Mouse (Mus musculus) retina, postnatal 1 day (tissue): ENCODE results near the gene Mgat4b.

Experiments used
- DNase-seq: peaks from one replicate; pipeline ENCODE4 v3.0.0-alpha.2; 2012

Gene Mgat4b

DNA sequence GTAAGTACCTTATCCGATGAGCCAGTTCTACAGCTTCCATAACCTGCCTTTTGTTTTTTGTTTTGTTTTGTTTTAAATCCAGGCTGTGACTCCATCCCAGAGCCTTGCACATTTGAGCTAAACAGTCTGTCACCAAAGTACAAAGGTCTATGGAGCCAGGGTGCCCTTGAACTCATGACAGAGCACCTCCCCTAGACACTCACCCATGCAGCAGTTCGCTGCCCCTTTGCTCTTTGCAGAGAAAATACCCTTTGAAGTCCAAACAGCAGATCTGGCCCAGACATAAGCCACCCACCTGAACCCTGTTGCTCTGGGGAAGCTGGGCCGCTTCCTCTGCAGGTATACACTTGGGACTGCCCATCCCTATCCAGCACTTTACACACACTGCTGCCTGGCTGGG lies 9.1 kb upstream of the Mgat4b start:
- DNase-seq: no peak

GRCm38 (mm10) chr11:50203302-50203827 lies 7.3 kb upstream of the Mgat4b start:
- DNase-seq: no peak

DNA sequence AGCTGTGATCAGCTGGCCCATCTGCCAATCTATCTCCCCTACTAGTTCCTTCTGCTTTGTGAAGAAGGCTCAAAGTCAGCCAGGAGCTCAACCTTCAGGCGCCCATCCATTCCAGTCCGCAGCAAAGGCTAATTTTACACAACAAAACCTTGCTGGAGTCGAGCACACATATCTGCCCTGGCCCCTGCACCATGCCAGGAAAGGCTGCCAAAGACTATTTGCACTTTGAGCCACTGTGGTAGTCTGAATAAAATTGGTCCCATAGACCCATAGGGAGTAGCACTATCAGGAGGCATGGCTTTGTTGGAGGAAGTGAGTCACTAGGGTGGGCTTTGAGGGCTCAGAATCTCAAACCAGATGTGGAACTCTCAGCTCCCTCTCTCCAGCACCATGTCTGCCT lies 5.3 kb upstream of the Mgat4b start:
- DNase-seq: no peak

DNA sequence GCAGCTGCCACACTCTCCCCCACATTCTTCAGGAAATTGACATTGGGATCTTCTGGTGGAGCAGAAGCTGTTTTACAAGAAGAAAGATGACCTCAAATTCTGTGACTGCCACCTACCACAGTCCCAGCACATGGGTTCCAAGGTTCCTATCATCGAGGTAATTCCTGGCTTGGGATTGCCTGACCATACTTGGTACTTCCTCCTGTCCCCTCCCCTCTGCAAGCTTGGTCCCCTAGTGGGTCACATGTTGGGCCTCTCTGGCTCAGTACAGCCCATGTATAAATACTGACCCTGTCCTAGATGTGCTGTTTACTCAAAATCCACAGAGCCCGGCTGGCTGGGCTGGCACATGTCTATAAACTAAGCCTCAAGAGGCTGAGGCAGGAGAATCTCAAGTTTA lies 4.7 kb upstream of the Mgat4b start:
- no peak for DNase-seq

DNA sequence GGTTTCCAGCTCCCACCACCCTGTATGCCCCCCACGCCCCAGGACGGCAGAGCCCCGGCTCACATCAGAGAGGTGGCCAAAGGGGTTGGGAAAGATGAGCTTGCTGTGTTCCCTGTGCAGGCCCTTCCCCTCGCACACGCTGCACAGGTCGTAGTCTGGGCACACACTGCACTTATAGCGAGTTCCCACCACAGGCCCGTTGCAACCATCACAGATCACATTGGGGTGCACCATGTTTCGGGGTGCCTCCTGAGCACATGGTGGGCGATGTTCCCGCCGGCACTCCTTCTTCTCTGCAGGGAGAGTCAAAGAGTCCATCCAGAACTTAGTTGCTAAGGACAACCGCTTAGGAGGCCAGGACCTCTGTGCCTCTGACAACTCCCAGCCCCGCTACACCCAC lies 3.3 kb upstream of the Mgat4b start:
- DNase-seq: no peak

GRCm38 (mm10) chr11:50208039-50208438 lies 2.7 kb upstream of the Mgat4b start:
- DNase-seq: no peak

GRCm38 (mm10) chr11:50210101-50210504 lies 587 bp upstream of the Mgat4b start:
- peak; percentile 97 for DNase-seq

- no peak for DNase-seq
Measured at GRCm38 (mm10) chr11:50211322-50212059, 801 bp downstream of the Mgat4b start.

- no peak for DNase-seq
Measured at GRCm38 (mm10) chr11:50212060-50212739, 1.5 kb downstream of the Mgat4b start.

GRCm38 (mm10) chr11:50212848-50213758 lies 2.4 kb downstream of the Mgat4b start:
- peak; percentile 53 for DNase-seq

DNA sequence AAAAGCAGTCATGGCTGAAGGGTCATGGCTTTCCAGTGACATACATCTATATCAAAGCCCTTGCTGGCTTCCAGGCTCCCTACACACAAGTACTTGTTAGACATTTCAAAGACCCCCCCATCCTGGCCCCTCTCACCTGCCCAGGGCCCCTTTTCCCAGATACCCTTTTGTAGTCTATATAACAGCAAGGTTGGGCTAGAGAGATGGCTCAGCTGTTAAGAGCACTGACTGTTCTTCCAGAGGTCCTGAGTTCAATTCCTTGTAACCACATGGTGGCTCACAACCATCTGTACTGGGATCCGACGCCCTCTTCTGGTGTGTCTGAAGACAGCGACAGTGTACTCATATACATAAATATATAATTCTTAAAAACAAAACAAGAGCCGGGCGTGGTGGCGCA lies 3.9 kb downstream of the Mgat4b start:
- DNase-seq: no peak

- no peak for DNase-seq
Measured at GRCm38 (mm10) chr11:50215633-50216032, 4.9 kb downstream of the Mgat4b start.

DNA sequence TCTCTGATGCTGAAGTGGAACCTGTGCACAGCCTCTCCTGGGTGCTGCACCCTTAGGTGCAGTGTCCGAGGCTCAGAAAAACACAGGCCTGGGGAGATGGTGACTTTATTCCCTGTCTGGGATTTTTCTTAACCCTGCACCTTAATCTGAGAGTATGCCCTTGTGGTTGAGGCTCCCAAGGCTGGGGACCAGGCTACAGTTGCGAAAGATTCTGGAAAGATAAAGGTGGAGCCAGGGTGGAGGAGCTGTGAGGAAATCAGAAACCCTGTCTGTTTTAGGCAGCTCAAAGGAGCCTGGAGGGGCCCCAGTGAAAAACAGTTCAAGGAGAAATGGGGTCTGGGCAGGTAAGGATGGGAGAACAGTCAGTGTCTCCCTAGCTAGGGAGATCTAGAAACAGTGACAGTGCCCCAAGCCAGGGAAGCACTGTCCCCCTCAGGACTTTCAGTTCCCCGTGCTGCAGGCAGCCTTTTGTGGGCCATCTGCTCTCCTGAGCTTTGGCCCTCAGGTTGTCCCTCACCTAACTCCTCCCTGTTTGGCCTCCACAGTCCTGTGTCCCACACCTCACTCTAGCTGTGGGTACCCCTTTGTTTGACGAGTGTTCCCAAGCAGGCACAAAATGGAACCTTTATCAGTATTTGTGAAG lies 6.2 kb downstream of the Mgat4b start:
- no peak for DNase-seq

- DNase-seq: no peak
Measured at GRCm38 (mm10) chr11:50217811-50218210, 7.1 kb downstream of the Mgat4b start.

- no peak for DNase-seq
Measured at GRCm38 (mm10) chr11:50219833-50220232, 9.1 kb downstream of the Mgat4b start.

GRCm38 (mm10) chr11:50222559-50223276 lies 12.0 kb downstream of the Mgat4b start:
- no peak for DNase-seq

DNA sequence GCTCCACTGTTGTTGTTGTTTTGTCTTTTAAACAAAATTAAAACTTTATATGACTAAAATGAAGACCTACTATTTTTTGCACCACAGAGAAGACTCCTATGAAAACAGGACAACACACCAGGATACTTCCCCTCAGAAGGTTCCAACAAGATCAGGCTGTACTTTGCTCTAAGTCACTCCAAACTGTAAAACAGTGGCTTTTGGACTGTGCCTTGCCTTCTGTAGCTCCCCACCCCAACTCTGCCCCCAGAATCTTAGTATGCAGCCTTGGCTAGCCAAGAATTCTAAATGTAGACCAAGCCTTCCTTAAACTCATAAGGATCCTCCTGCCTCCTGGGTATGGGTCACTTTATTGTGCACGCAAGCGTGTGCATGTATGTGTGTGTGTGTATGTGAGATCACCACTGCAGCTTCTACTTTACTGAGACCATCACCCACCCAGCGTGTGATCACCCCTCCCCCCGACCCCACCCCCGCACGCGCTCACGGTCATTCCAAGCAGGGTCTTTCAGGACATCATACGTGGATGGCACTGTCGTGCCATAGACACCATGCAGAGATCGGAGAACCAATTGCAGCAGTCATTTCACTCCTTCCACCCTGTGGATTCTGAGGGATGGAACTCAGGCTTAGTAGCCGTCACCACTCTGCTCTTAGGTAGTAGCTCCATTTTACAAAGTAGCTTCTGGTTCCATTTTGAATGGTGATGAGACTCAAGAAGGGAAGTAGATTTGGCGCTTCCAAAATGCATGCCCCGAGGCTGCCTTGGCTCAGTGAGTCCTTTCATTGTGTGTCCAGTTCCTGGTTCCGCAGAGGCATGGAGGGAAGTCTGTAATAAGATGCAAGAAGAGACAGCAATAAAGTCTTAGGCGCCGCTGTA lies 13.3 kb downstream of the Mgat4b start:
- peak; percentile 60 for DNase-seq

GRCm38 (mm10) chr11:50224671-50225530 lies 14.2 kb downstream of the Mgat4b start:
- DNase-seq: peak; percentile 87

- DNase-seq: peak; percentile 55
Measured at GRCm38 (mm10) chr11:50225611-50226378, 15.1 kb downstream of the Mgat4b start.
